Mouse (Mus musculus) forebrain, embryonic 12.5 days (tissue): ENCODE measurements at regions not wholly inside any gene's neighbourhood (a gene's known extent, or its start where the extent isn't known, plus 50 kb on each side); places are given as distances from the start of the nearest gene placed in this dataset.
"Not testable (repeated sequence)": the region's sequence is repeated elsewhere in the genome, so short reads cannot be mapped to it uniquely, and the experiment has no call there.

Experiments
- ATAC-seq: fragments of 200-750 bp; cut with Nextera tagmentation; 2 replicates; pipeline ENCODE4 v1.8.0; 2017; ENCODE audit warnings: moderate TSS enrichment; ENCODE audit not compliant: low FRiP score
- H3K27ac ChIP-seq: fragments of 300-500 bp; sonication (generic); 2 replicates; pipeline ENCODE4 v1.5.1; 2016; ENCODE audit warnings: mild to moderate bottlenecking
- H3K27me3 ChIP-seq: fragments of 300-500 bp; sonication (generic); 2 replicates; pipeline ENCODE4 v1.6.1; 2016; ENCODE audit warnings: mild to moderate bottlenecking
- H3K36me3 ChIP-seq: fragments of 300-500 bp; sonication (generic); replicated peaks from 2 replicates; pipeline ENCODE4 v1.6.1; 2016; ENCODE audit warnings: mild to moderate bottlenecking
- H3K4me1 ChIP-seq: fragments of 300-500 bp; sonication (generic); 2 replicates; pipeline ENCODE4 v1.6.1; 2016
- H3K4me2 ChIP-seq: fragments of 300-500 bp; sonication (generic); 2 replicates; pipeline ENCODE4 v1.6.1; 2016; ENCODE audit warnings: mild to moderate bottlenecking, moderate library complexity
- H3K4me3 ChIP-seq: fragments of 300-500 bp; sonication (generic); replicated peaks from 2 replicates; pipeline ENCODE4 v1.5.1; 2016; ENCODE audit warnings: mild to moderate bottlenecking
- H3K9ac ChIP-seq: fragments of 300-500 bp; sonication (generic); 2 replicates; pipeline ENCODE4 v1.6.1; 2016; ENCODE audit warnings: mild to moderate bottlenecking
- H3K9me3 ChIP-seq: fragments of 300-500 bp; sonication (generic); 2 replicates; pipeline ENCODE4 v1.6.1; 2016
- WGBS: fragments of 180-500 bp; shearing (Covaris S2); methylation state at CpG from one replicate; pipeline ENCODE4 v1.1.7; 2016; 5-methylcytosine and 5-hydroxymethylcytosine counted together

DNA sequence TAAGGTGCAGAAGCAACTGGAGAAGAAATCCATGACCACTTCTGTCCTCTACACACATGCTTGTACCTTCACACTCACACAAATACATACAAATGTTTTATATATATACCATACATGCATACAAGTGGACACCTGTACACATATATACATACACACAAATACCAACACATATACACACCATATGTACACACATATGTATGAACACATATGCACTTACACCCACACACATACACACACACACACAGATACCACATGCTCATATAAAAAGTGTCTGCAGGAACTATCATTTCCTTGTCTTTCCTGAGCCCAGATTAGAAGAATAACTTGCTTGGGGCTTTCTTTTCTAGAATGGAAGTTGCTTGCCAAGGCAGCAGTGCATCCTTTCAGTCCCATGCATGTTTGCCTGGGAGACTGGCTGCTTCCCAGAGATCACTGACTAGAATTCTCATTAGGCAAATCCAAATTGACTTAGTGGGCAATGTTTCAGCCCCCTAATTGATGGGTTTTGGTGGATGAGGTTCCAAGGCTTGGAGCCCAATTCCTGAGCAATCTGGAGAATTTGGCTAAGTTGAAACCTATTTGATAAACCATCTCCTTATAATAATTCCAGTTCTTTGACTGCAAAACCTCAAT is 169.2 kb upstream of the Hddc2 start:
- Histone ChIP-seq H3K27ac (no peak overlapping the region), H3K9me3 (no peaks in the 10 kb centered on the region), H3K4me2 (no peak overlapping the region), H3K27me3 (no peaks in the 10 kb centered on the region), H3K4me1 (no peaks in the 10 kb centered on the region), H3K9ac (no peak overlapping the region), H3K4me3 (no peak overlapping the region), H3K36me3 (no peaks in the 10 kb centered on the region)
- no peak for ATAC-seq

DNA sequence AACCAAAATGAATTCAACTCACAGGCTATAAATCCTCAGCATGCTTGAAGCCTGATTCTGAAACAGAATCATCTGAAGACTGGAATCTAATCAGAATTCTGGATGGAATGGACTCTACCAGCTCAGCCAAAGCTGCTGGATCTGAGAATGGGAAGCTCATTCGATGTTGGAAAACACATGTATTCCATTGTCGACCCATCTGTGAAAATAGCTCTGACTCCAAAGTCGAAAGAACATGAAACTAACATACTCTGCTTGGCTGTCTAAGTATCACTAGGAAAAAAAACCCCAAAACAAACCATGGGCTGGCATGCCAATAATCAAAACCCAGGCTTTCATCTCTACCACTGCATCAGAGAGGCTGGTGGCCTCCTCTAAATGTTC is 168.7 kb upstream of the Hddc2 start:
- Histone ChIP-seq H3K27ac (no peak overlapping the region), H3K4me2 (no peak overlapping the region), H3K36me3 (no peaks in the 10 kb centered on the region), H3K9ac (no peak overlapping the region), H3K4me1 (no peaks in the 10 kb centered on the region), H3K9me3 (no peaks in the 10 kb centered on the region), H3K27me3 (no peaks in the 10 kb centered on the region), H3K4me3 (no peak overlapping the region)
- no peak for ATAC-seq
- whole genome bisulfite sequencing, result 90% methylated on average over 3 of the region's 3 CpGs

DNA sequence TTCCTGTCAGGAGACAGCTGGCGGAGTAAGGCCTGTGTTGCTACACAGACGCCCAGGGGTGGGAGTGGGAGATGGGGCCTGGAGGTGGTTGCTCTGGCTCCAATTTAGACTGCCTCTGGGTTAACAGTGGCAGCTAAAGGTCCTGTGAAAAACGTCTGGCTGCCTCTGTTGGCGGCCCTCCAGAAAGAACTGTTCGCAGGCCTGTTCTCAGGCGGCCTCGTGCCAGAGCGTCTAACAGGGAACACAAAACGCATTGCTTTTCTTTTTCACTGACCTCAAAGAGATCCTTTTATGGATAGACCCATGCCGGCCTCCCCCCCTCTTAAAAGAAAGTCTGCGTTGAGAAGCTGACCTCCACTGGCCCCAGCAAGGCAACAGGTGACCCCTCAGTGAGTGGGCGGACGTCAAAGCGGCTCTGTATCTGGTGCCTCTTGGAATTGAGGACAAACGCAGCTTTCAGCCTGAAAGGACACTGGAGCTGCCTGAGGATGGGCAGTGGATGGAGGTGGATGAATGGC is 140.0 kb upstream of the Hddc2 start:
- H3K36me3 ChIP-seq, result no peaks in the 10 kb centered on the region
- H3K9me3 ChIP-seq, result no peaks in the 10 kb centered on the region
- H3K4me2 ChIP-seq, result no peak overlapping the region
- WGBS, result 47% methylated on average over 15 of the region's 15 CpGs
- no peaks in the 10 kb centered on the region for H3K27me3 ChIP-seq
- H3K4me1 ChIP-seq, result no peaks in the 10 kb centered on the region
- peak; percentile 79; the same call in 1 of the 2 replicates for ATAC-seq
- H3K9ac ChIP-seq, result no peak overlapping the region
- H3K4me3 ChIP-seq, result no peak overlapping the region
- H3K27ac ChIP-seq, result no peak overlapping the region

DNA sequence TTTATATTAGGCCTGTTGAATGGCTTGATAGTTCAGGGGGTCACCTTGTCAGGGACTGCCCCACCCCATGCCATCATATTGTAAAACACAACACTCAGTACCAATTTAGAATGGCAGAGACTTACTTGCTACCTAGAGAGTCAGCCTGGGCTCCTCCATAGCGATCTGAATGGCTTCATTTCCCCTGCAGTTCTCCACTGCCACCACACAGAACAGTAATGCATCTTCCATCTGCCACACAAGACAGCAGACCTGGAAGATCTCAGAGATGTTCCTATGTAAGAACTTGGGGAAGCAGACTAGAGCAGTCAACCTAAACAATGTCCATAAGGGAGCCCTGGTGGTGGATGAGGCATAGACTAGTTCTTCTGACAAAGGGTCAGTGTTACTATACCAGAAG is 123.6 kb upstream of the Hddc2 start:
- Histone ChIP-seq H3K36me3 (no peaks in the 10 kb centered on the region), H3K27ac (no peak overlapping the region), H3K9me3 (no peaks in the 10 kb centered on the region), H3K27me3 (no peaks in the 10 kb centered on the region), H3K4me2 (no peak overlapping the region), H3K9ac (no peak overlapping the region), H3K4me3 (no peak overlapping the region), H3K4me1 (no peaks in the 10 kb centered on the region)
- WGBS, result 44% methylated on average over 1 of the region's 1 CpGs
- ATAC-seq, result no peak

DNA sequence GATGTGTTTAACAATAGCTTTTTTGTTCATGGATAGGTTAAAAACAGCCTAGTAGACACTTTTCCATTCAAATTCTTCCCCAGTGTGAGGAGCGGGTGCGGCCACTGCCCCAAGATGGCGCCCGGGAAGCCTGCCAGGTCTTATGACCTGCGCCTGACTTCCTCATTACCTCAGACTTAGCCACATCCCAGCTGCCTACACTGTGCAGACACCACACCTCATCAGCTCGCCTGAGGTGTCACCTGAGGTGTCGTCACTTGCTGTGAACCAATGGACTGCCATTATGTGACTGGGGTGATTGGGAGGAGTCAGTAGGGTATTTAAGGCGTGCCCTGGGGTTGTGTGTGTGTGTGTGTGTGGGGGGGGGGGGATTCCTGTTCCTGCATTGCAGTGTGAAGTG is 101.0 kb upstream of the Hddc2 start:
- WGBS, result 89% methylated on average over 8 of the region's 8 CpGs
- H3K4me1 ChIP-seq, result not testable (repeated sequence)

DNA sequence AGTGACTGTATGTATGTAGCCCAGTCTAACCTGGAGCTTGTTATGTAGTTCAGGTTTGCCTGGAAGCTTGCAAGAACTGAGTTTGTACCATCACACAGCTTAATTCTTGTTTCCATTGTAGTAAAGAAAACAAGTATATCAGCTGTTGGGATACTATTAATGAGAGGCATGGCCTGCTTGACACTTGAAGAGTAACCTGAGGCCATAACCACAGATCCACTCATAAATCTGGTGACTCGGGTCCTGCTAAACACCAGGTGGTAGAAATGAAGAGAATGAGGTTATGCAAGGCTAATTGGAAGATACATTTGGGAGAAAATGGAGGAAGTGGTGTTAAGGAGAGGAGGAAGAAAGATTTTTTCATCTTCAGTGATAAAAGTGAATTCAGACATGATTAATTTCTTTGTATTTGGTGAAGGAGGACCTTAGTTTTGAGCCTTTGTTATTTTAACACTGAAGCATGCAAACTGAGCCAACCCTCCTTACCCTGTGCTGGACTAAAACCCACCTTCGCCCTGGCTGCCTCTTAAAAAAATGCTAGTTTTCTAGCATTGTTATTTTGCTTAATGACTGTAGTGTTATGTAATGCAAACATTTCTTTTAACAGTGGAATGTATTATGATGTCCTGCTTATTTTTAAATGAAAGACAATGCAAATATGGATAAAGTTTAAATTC is 100.3 kb upstream of the Hddc2 start:
- no peak for ATAC-seq
- 77% methylated on average over 2 of the region's 2 CpGs for WGBS
- Histone ChIP-seq H3K36me3 (no peaks in the 10 kb centered on the region), H3K4me2 (no peak overlapping the region), H3K4me3 (no peak overlapping the region), H3K27me3 (no peaks in the 10 kb centered on the region), H3K9me3 (no peaks in the 10 kb centered on the region), H3K4me1 (no peaks in the 10 kb centered on the region), H3K9ac (no peak overlapping the region), H3K27ac (no peak overlapping the region)

More for the DNA sequence above, 101.0 kb upstream of the Hddc2 start:
- not testable (repeated sequence) for H3K36me3 ChIP-seq, ATAC-seq, H3K27me3 ChIP-seq, H3K4me3 ChIP-seq, H3K4me2 ChIP-seq, H3K9me3 ChIP-seq, H3K9ac ChIP-seq, H3K27ac ChIP-seq

DNA sequence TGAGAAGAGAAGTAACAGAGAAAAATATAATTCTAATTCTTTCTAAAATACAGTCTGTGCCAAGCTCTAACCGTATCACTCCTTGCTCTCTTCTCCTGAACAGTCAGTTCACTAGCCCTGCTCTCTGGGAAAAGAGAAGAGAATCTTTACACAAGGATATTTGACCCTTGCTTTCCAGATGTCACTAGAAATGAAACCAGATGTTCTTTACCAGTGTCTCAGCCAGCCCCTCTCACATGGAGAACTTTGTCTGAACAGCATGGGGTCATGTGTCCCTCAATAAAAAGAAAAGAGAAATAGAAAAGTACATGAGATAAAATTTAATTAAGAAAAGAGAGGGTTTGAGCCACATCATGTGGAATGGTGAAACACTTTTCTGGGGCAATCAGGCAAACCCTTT is 91.3 kb upstream of the Hddc2 start:
- H3K9me3 ChIP-seq, result no peaks in the 10 kb centered on the region
- no peak overlapping the region for H3K4me2 ChIP-seq
- WGBS, result 81% methylated on average over 1 of the region's 1 CpGs
- H3K27ac ChIP-seq, result no peak overlapping the region
- no peak overlapping the region for H3K4me3 ChIP-seq
- no peak for ATAC-seq
- H3K36me3 ChIP-seq, result no peaks in the 10 kb centered on the region
- H3K27me3 ChIP-seq, result no peaks in the 10 kb centered on the region
- H3K9ac ChIP-seq, result no peak overlapping the region
- H3K4me1 ChIP-seq, result no peaks in the 10 kb centered on the region

DNA sequence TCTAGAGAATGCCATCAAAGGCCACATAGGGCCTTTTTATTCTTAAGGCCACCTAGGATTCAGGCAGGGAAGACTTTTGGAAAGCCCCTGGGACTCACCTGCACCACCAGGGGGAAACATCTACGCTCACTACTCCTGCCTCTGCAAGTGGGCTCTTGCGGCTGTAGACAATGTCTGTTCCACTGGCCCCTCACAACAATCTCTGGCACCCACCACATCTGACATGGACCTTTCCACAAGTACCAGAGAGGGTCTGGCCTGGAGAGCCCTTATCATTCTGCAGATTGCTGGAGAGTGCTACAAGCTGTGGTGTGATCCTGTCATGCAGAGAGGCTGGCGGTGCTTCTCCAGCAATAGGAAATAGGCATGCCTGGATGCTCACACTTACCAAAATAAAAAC is 84.1 kb upstream of the Hddc2 start:
- no peaks in the 10 kb centered on the region for H3K4me1 ChIP-seq
- no peak overlapping the region for H3K9ac ChIP-seq

DNA sequence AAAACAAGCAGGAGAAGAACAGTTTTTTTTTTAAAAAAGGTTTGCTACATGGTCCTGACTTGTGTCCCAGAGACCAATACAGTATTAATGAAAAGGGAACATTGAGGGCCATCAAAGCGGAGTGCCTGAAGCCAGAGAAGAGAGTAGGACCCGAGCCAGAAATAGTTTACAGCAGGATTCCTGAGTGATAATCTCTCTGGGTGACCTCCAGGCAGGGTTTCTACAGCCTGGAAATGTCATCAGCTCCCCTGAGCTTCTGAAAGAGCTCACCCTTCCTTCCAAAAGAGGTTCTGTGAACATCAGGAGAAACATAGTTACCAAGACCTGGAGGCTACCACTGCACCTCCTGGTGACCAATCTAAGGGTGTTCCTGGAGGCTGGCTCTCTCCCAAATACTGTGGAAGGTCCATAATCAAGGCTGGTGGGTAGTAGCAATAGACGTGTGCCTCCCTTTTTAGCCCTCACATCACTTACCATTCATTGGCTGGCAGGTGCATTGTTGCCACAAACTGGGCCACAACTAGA is 70.7 kb upstream of the Hddc2 start:
- H3K36me3 ChIP-seq, result no peaks in the 10 kb centered on the region
- no peaks in the 10 kb centered on the region for H3K27me3 ChIP-seq
- no peaks in the 10 kb centered on the region for H3K4me1 ChIP-seq
- no peak for ATAC-seq
- no peak overlapping the region for H3K4me2 ChIP-seq
- no peak overlapping the region for H3K27ac ChIP-seq
- H3K9me3 ChIP-seq, result no peaks in the 10 kb centered on the region
- no peak overlapping the region for H3K4me3 ChIP-seq
- WGBS, result 78% methylated on average over 3 of the region's 3 CpGs
- H3K9ac ChIP-seq, result no peak overlapping the region

More for the DNA sequence above, 84.1 kb upstream of the Hddc2 start:
- H3K27me3 ChIP-seq, result no peaks in the 10 kb centered on the region
- no peaks in the 10 kb centered on the region for H3K36me3 ChIP-seq
- no peak overlapping the region for H3K4me3 ChIP-seq
- no peak for ATAC-seq
- no peaks in the 10 kb centered on the region for H3K9me3 ChIP-seq
- 86% methylated on average over 3 of the region's 3 CpGs for WGBS
- no peak overlapping the region for H3K27ac ChIP-seq
- no peak overlapping the region for H3K4me2 ChIP-seq

DNA sequence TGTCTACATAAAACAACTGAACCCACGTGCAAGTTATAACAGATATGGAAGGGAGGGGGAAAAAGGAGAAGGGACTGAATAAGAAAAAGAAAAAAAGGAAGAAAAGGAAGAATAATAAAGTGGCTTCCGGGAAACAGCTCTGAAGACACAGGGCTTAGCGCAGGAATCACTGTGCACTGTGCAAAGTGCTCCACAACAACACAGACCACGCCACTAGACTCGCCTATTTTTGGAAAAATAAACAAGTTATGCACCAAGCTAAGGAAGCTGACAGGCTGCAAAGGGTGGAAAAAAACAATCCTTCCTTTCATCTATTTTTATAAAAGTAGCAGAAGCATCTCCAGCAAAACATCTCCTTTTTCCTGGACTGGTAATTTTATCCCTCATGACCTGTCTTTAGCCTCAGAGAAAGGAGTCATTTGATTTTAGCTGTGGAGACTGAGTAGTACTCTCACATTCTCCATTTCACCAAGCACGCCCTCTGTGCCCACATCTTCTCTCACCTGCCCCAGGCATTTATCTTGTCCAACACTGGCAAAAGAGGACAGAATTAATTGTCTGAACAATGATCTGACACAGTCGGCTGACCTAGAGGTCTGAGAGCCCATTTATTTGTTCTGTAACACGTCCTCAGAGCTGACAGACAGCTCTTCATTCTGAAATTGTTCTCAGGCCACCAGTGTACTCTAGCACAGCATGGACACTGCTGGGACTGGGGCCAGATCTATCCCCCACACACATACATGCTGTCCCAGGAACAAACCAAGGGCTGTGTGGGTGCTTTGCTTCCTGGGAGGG is 60.4 kb upstream of the Hddc2 start:
- H3K27ac ChIP-seq, result no peak overlapping the region
- H3K4me3 ChIP-seq, result no peak overlapping the region
- H3K27me3 ChIP-seq, result no peaks in the 10 kb centered on the region
- no peaks in the 10 kb centered on the region for H3K9me3 ChIP-seq
- H3K36me3 ChIP-seq, result no peaks in the 10 kb centered on the region
- 69% methylated on average over 8 of the region's 8 CpGs for WGBS
- no peak overlapping the region for H3K4me2 ChIP-seq
- no peaks in the 10 kb centered on the region for H3K4me1 ChIP-seq
- H3K9ac ChIP-seq, result no peak overlapping the region
- ATAC-seq, result no peak

DNA sequence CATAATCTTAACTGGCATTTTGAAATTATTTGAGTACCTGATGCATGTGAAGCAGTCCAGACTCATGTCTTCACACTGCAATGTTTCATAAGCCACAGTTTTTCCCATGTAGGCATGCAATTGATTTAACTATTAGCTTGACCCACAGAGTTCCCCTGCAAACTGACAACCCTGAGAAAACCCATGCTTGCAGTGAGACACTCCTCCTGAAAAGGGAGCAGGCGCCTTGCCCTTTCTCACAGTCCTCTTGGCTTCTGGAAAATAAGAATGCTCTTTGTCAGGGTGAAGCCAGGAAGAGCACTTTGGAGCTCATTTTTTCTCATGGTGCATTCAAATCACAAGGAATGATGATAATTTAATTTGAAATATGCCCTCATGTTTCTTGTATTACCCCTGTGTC is 56.2 kb upstream of the Hddc2 start:
- H3K4me3 ChIP-seq, result no peak overlapping the region

DNA sequence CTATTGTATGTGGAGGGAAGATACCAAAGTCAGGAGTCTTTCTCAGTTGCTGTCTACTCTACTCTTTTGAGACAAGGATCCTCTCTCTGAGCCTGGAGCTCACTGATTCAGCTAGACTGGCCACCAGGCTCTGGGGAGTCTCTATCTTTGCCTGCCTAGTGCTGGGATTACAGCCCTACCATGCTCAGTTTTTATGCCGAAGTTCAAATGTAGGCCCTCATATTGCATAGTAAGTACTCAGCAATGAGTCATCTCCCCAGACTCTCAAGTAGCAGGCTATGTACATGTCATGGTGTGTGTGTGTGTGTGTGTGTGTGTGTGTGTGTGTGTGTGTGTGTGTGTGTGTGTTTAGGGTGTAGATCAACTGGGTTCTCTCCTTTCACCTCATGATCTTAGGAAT is 55.6 kb upstream of the Hddc2 start:
- Histone ChIP-seq H3K4me2 (no peak overlapping the region), H3K4me1 (no peaks in the 10 kb centered on the region), H3K27me3 (no peaks in the 10 kb centered on the region), H3K9me3 (no peaks in the 10 kb centered on the region), H3K27ac (no peak overlapping the region), H3K9ac (no peak overlapping the region), H3K36me3 (no peaks in the 10 kb centered on the region), H3K4me3 (no peak overlapping the region)
- WGBS, result 78% methylated on average over 1 of the region's 1 CpGs
- no peak for ATAC-seq

More for the DNA sequence above, 56.2 kb upstream of the Hddc2 start:
- Histone ChIP-seq H3K27me3 (no peaks in the 10 kb centered on the region), H3K9ac (no peak overlapping the region), H3K27ac (no peak overlapping the region), H3K4me1 (no peaks in the 10 kb centered on the region), H3K9me3 (no peaks in the 10 kb centered on the region), H3K4me2 (no peak overlapping the region), H3K36me3 (no peaks in the 10 kb centered on the region)
- 85% methylated on average over 1 of the region's 1 CpGs for WGBS
- ATAC-seq, result no peak
